Mouse (Mus musculus) midbrain, embryonic 10.5 days (tissue): ENCODE data around the gene Lyg2. TPM values are rescaled to one million over a fixed set of nuclear protein-coding genes. Genes with fewer than 3 reads are reported as not detected.

Source experiments
- polyA plus RNA-seq: library from polyadenylated mRNA; unstranded; fragments of >200 nt; fragmentation: Nextera tagmentation; extraction: Ambion mirVana; gene quantifications from 2 replicates; pipeline ENCODE4 v1.2.1, GENCODE M21; 2016

The Lyg2 gene
- polyA plus RNA-seq, 1 experiment from 2014 or later, result not detected

Other genes with a start within 250 kb of the Lyg2 start
- gene 2010300C02Rik, start 196.4 kb downstream of the Lyg2 start, polyA plus RNA-seq, result 0.73 and 0.75 TPM in 2 replicates
- 11.0 and 15.0 TPM in 2 replicates for gene Tsga10, start 50.1 kb downstream of the Lyg2 start, polyA plus RNA-seq
- 7.3 and 8.9 TPM in 2 replicates for gene Lipt1, start 44.8 kb downstream of the Lyg2 start, polyA plus RNA-seq
- gene Mitd1, start 26.1 kb downstream of the Lyg2 start, polyA plus RNA-seq, result 20.8 and 23.1 TPM in 2 replicates
- gene Mrpl30, start 26.0 kb downstream of the Lyg2 start, polyA plus RNA-seq, result 245 and 251 TPM in 2 replicates
- gene Lyg1, start 41.3 kb upstream of the Lyg2 start, polyA plus RNA-seq, result not detected in 2 replicates
- 154 and 160 TPM in 2 replicates for gene Txndc9, start 81.4 kb upstream of the Lyg2 start, polyA plus RNA-seq
- 24.7 and 24.9 TPM in 2 replicates for gene Eif5b, start 81.5 kb upstream of the Lyg2 start, polyA plus RNA-seq
- gene Rev1, start 213.3 kb upstream of the Lyg2 start, polyA plus RNA-seq, result 32.9 and 36.7 TPM in 2 replicates